Comparison of ENCODE assay signal across 8 mouse cellular contexts in the genomic region with DNA sequence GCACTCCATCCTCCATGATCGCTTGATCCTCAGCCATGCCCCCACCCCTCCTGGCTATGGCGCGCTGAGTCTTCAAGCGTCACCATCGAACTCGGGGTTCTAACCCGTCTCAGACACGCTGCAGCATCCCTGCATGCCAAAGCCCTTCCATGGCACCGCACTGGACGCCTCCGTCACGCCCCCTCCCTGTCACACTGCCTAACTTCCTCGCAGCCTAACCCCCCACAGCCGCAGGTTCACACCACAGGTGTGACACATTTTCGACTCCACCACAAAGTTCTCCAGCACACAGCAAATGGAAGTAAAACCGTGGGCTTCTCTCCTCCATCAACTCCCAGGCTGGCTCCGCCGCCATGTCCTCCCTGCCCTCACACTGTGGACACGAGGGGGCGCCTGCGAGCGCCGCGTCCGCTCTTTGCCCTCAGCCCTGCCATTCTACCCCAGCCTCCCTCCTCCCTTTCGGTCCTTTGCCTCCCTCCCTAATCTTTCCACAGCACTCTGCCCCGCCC. TPM values are rescaled to one million over a fixed set of nuclear protein-coding genes. Genes with fewer than 3 reads are reported as not detected.
DNase-seq lines count a peak whose midpoint lies in the region; ATAC-seq and TF ChIP-seq lines count a peak whose summit lies in the region.

No protein-coding gene starts in this region.

- peak overlapping the region; percentile 7; the same call in 1 of the 2 replicates for H3K9ac ChIP-seq in forebrain, embryonic 13.5 days
- no peak overlapping the region for H3K9ac ChIP-seq in hindbrain, embryonic 12.5 days
- peak overlapping the region; percentile 41; the same call in 1 of the 2 replicates for H3K9ac ChIP-seq in limb, embryonic 14.5 days (ENCODE audit: low read depth, low read length, severe bottlenecking)
- no peak overlapping the region for H3K9ac ChIP-seq in midbrain, embryonic 14.5 days (replicated peaks; ENCODE audit: low read length)
- H3K9ac ChIP-seq in stomach, embryonic 16.5 days (ENCODE audit: low read length), result peak overlapping the region; percentile 65

- DNase-seq in thymus, adult 2 months, result peak; percentile 77
- no peak for DNase-seq in thymus, adult 18-20 months
- DNase-seq in c-Kit-positive CD71-positive TER-119-negative erythroid progenitor cells, embryonic 14.5 days (ENCODE audit: low read depth), result peak; percentile 57
- DNase-seq in limb, embryonic 14.5 days (ENCODE audit: low spot score), result no peak
- peak; percentile 66 for DNase-seq in midbrain, embryonic 14.5 days

- no peak for TF ChIP-seq POLR2A in thymus, adult 2 months (IDR thresholded peaks at IDR 0.05; ENCODE audit: control insufficient read depth, extremely low read depth, insufficient read depth, low read length, poor library complexity)
- no peak for TF ChIP-seq POLR2A in limb, embryonic 14.5 days (IDR thresholded peaks at IDR 0.05; ENCODE audit: borderline replicate concordance, extremely low read depth, insufficient read depth, insufficient read length)

- peaks cover 16% of the 10 kb centered on the region for H3K4me1 ChIP-seq in thymus, adult 2 months (replicated peaks; ENCODE audit: control insufficient read depth, insufficient read depth, low read length)
- H3K4me1 ChIP-seq in forebrain, embryonic 13.5 days, result peaks cover 31% of the 10 kb centered on the region
- H3K4me1 ChIP-seq in hindbrain, embryonic 12.5 days, result peaks cover 45% of the 10 kb centered on the region
- H3K4me1 ChIP-seq in limb, embryonic 14.5 days (ENCODE audit: control insufficient read depth, insufficient read depth, low read length), result peaks cover 9% of the 10 kb centered on the region; the same call in 1 of the 2 replicates
- peaks cover 27% of the 10 kb centered on the region for H3K4me1 ChIP-seq in midbrain, embryonic 14.5 days (ENCODE audit: control insufficient read depth, insufficient read depth, low read length)
- peaks cover 28% of the 10 kb centered on the region for H3K4me1 ChIP-seq in stomach, embryonic 16.5 days (ENCODE audit: control insufficient read depth, insufficient read depth, low read length)

- ATAC-seq in forebrain, embryonic 13.5 days, result peak; percentile 9; the same call in 1 of the 2 replicates
- ATAC-seq in hindbrain, embryonic 12.5 days (ENCODE audit: low FRiP score), result no peak
- no peak for ATAC-seq in limb, embryonic 14.5 days (ENCODE audit: low FRiP score, low read depth)
- no peak for ATAC-seq in midbrain, embryonic 14.5 days (ENCODE audit: low FRiP score, low TSS enrichment)
- ATAC-seq in stomach, embryonic 16.5 days (ENCODE audit: insufficient read depth, low FRiP score), result peak; percentile 24; the same call in 1 of the 2 replicates

- peak; percentile 97 for TF ChIP-seq CTCF in thymus, adult 2 months (IDR thresholded peaks at IDR 0.05; ENCODE audit: borderline replicate concordance, control insufficient read depth, extremely low read depth, insufficient read depth, low read length, poor library complexity)

- peak overlapping the region; percentile 42 for H3K4me3 ChIP-seq in thymus, adult 2 months (ENCODE audit: control insufficient read depth, insufficient read depth, low read length)
- H3K4me3 ChIP-seq in forebrain, embryonic 13.5 days, result peak overlapping the region; percentile 18; the same call in 1 of the 2 replicates
- H3K4me3 ChIP-seq in hindbrain, embryonic 12.5 days, result peak overlapping the region; percentile 14
- peak overlapping the region; percentile 29 for H3K4me3 ChIP-seq in limb, embryonic 14.5 days (replicated peaks; ENCODE audit: low read length)
- no peak overlapping the region for H3K4me3 ChIP-seq in midbrain, embryonic 14.5 days (replicated peaks; ENCODE audit: low read depth, low read length)
- peak overlapping the region; percentile 40 for H3K4me3 ChIP-seq in stomach, embryonic 16.5 days (replicated peaks; ENCODE audit: low read length)

- H3K36me3 ChIP-seq in thymus, adult 2 months (ENCODE audit: control insufficient read depth, insufficient read depth, low read length), result no peaks in the 10 kb centered on the region
- peaks cover 17% of the 10 kb centered on the region for H3K36me3 ChIP-seq in forebrain, embryonic 13.5 days (ENCODE audit: poor library complexity, severe bottlenecking)
- H3K36me3 ChIP-seq in hindbrain, embryonic 12.5 days, result peaks cover 5% of the 10 kb centered on the region
- H3K36me3 ChIP-seq in limb, embryonic 14.5 days (ENCODE audit: control insufficient read depth, insufficient read depth, low read length), result no peaks in the 10 kb centered on the region
- H3K36me3 ChIP-seq in midbrain, embryonic 14.5 days (ENCODE audit: control insufficient read depth, insufficient read depth, low read length), result peaks cover 21% of the 10 kb centered on the region
- no peaks in the 10 kb centered on the region for H3K36me3 ChIP-seq in stomach, embryonic 16.5 days (ENCODE audit: control insufficient read depth, insufficient read depth, low read length)

- peak overlapping the region; percentile 49 for H3K4me2 ChIP-seq in forebrain, embryonic 13.5 days
- H3K4me2 ChIP-seq in hindbrain, embryonic 12.5 days (replicated peaks), result peak overlapping the region; percentile 48
- peak overlapping the region; percentile 57 for H3K4me2 ChIP-seq in limb, embryonic 14.5 days (replicated peaks; ENCODE audit: low read depth, low read length, severe bottlenecking)
- peak overlapping the region; percentile 33 for H3K4me2 ChIP-seq in midbrain, embryonic 14.5 days (ENCODE audit: low read length)
- H3K4me2 ChIP-seq in stomach, embryonic 16.5 days (ENCODE audit: low read depth, low read length), result peak overlapping the region; percentile 80

- no peaks in the 10 kb centered on the region for H3K9me3 ChIP-seq in forebrain, embryonic 13.5 days (replicated peaks)
- no peaks in the 10 kb centered on the region for H3K9me3 ChIP-seq in hindbrain, embryonic 12.5 days (replicated peaks)
- H3K9me3 ChIP-seq in limb, embryonic 14.5 days (ENCODE audit: control insufficient read depth, low read length), result no peaks in the 10 kb centered on the region
- no peaks in the 10 kb centered on the region for H3K9me3 ChIP-seq in midbrain, embryonic 14.5 days (ENCODE audit: control insufficient read depth, low read length)
- H3K9me3 ChIP-seq in stomach, embryonic 16.5 days (replicated peaks; ENCODE audit: control insufficient read depth, low read length), result no peaks in the 10 kb centered on the region

- 2% methylated on average over 27 of the region's 27 CpGs for WGBS in thymus, adult 2 months
- 2% methylated on average over 27 of the region's 27 CpGs for WGBS in forebrain, embryonic 13.5 days
- 3% methylated on average over 27 of the region's 27 CpGs for WGBS in hindbrain, embryonic 12.5 days
- 2% methylated on average over 27 of the region's 27 CpGs for WGBS in limb, embryonic 14.5 days
- WGBS in midbrain, embryonic 14.5 days, result under 1% methylated on average over 27 of the region's 27 CpGs
- WGBS in stomach, embryonic 16.5 days, result 2% methylated on average over 27 of the region's 27 CpGs

- H3K27me3 ChIP-seq in thymus, adult 2 months (ENCODE audit: control insufficient read depth, insufficient read depth, low read length), result no peaks in the 10 kb centered on the region
- peaks cover 40% of the 10 kb centered on the region for H3K27me3 ChIP-seq in forebrain, embryonic 13.5 days
- H3K27me3 ChIP-seq in hindbrain, embryonic 12.5 days, result peaks cover 33% of the 10 kb centered on the region
- peaks cover 17% of the 10 kb centered on the region for H3K27me3 ChIP-seq in limb, embryonic 14.5 days (ENCODE audit: control insufficient read depth, insufficient read depth, low read length)
- H3K27me3 ChIP-seq in midbrain, embryonic 14.5 days (ENCODE audit: control insufficient read depth, insufficient read depth, low read length), result peaks cover 5% of the 10 kb centered on the region; the same call in 1 of the 2 replicates
- 0 out of 2 replicates have a peak, but pooled peaks cover 8% of the 10 kb centered on the region for H3K27me3 ChIP-seq in stomach, embryonic 16.5 days (ENCODE audit: control insufficient read depth, insufficient read depth, low read length)

- no peak overlapping the region for H3K27ac ChIP-seq in thymus, adult 2 months (ENCODE audit: control insufficient read depth, insufficient read depth, low read length)
- no peak overlapping the region for H3K27ac ChIP-seq in forebrain, embryonic 13.5 days
- no peak overlapping the region for H3K27ac ChIP-seq in hindbrain, embryonic 12.5 days
- no peak overlapping the region for H3K27ac ChIP-seq in limb, embryonic 14.5 days (replicated peaks; ENCODE audit: low read depth, low read length)
- H3K27ac ChIP-seq in midbrain, embryonic 14.5 days (replicated peaks; ENCODE audit: low read depth, low read length), result no peak overlapping the region
- peak overlapping the region; percentile 79 for H3K27ac ChIP-seq in stomach, embryonic 16.5 days (ENCODE audit: low read length)

RNA-seq across cellular contexts. Expression of a gene that starts 5.6 kb away (rescaled TPM):
- 3.8 and 4.9 TPM in 2 replicates for polyA plus RNA-seq in thymus, adult 2 months (2012; rRNA removed)
- polyA plus RNA-seq in forebrain, embryonic 13.5 days (2015; fragmentation: Nextera tagmentation; extraction: Ambion mirVana), result 4.2 and 4.3 TPM in 2 replicates
- 9.6 and 11.2 TPM in 2 replicates for polyA plus RNA-seq in hindbrain, embryonic 12.5 days (2016; fragmentation: Nextera tagmentation; extraction: Ambion mirVana)
- 10.5 and 13.4 TPM in 2 replicates for polyA plus RNA-seq in limb, embryonic 14.5 days (2012; rRNA removed)
- polyA plus RNA-seq in limb, embryonic 14.5 days (2014; fragmentation: Nextera tagmentation; extraction: Ambion mirVana), result 3.1 and 3.8 TPM in 2 replicates
- polyA plus RNA-seq in midbrain, embryonic 14.5 days (2014; fragmentation: Nextera tagmentation; extraction: Ambion mirVana), result 16.4 and 18.2 TPM in 2 replicates
- 0.50 and 0.71 TPM in 2 replicates for polyA plus RNA-seq in stomach, embryonic 16.5 days (2015; fragmentation: Nextera tagmentation; extraction: Ambion mirVana)

RNA-seq across cellular contexts. Expression of a gene that starts 12.7 kb away (rescaled TPM):
- 23.5 and 27.0 TPM in 2 replicates for polyA plus RNA-seq in thymus, adult 2 months (2012; rRNA removed)
- polyA plus RNA-seq in forebrain, embryonic 13.5 days (2015; fragmentation: Nextera tagmentation; extraction: Ambion mirVana), result not detected in 2 replicates
- 0.25 and 0.27 TPM in 2 replicates for polyA plus RNA-seq in hindbrain, embryonic 12.5 days (2016; fragmentation: Nextera tagmentation; extraction: Ambion mirVana)
- 0.27 and 0.29 TPM in 2 replicates for polyA plus RNA-seq in limb, embryonic 14.5 days (2012; rRNA removed)
- 0.43 and 0.51 TPM in 2 replicates for polyA plus RNA-seq in limb, embryonic 14.5 days (2014; fragmentation: Nextera tagmentation; extraction: Ambion mirVana)
- 0.15 and 0.34 TPM in 2 replicates for polyA plus RNA-seq in midbrain, embryonic 14.5 days (2014; fragmentation: Nextera tagmentation; extraction: Ambion mirVana)
- 1.3 and 1.4 TPM in 2 replicates for polyA plus RNA-seq in stomach, embryonic 16.5 days (2015; fragmentation: Nextera tagmentation; extraction: Ambion mirVana)

RNA-seq across cellular contexts. Expression of a gene that starts 17.1 kb away (rescaled TPM):
- polyA plus RNA-seq in thymus, adult 2 months (2012; rRNA removed), result 6.2 and 11.7 TPM in 2 replicates
- 0.27 and 0.52 TPM in 2 replicates for polyA plus RNA-seq in forebrain, embryonic 13.5 days (2015; fragmentation: Nextera tagmentation; extraction: Ambion mirVana)
- 0.42 and 0.62 TPM in 2 replicates for polyA plus RNA-seq in hindbrain, embryonic 12.5 days (2016; fragmentation: Nextera tagmentation; extraction: Ambion mirVana)
- polyA plus RNA-seq in limb, embryonic 14.5 days (2012; rRNA removed), result not detected in 2 replicates
- polyA plus RNA-seq in limb, embryonic 14.5 days (2014; fragmentation: Nextera tagmentation; extraction: Ambion mirVana), result 0.10 and 0.17 TPM in 2 replicates
- 0.55 and 1.0 TPM in 2 replicates for polyA plus RNA-seq in midbrain, embryonic 14.5 days (2014; fragmentation: Nextera tagmentation; extraction: Ambion mirVana)
- 0.62 and 1.2 TPM in 2 replicates for polyA plus RNA-seq in stomach, embryonic 16.5 days (2015; fragmentation: Nextera tagmentation; extraction: Ambion mirVana)

RNA-seq across cellular contexts. Expression of a gene that starts 24.9 kb away (rescaled TPM):
- 16.7 and 29.0 TPM in 2 replicates for polyA plus RNA-seq in thymus, adult 2 months (2012; rRNA removed)
- 0.06 and 0.08 TPM in 2 replicates for polyA plus RNA-seq in forebrain, embryonic 13.5 days (2015; fragmentation: Nextera tagmentation; extraction: Ambion mirVana)
- 0.06 and 0.09 TPM in 2 replicates for polyA plus RNA-seq in hindbrain, embryonic 12.5 days (2016; fragmentation: Nextera tagmentation; extraction: Ambion mirVana)
- polyA plus RNA-seq in limb, embryonic 14.5 days (2012; rRNA removed), result 0.04 and 0.09 TPM in 2 replicates
- 0.07 and 0.11 TPM in 2 replicates for polyA plus RNA-seq in limb, embryonic 14.5 days (2014; fragmentation: Nextera tagmentation; extraction: Ambion mirVana)
- 0.13 TPM in 2 replicates for polyA plus RNA-seq in midbrain, embryonic 14.5 days (2014; fragmentation: Nextera tagmentation; extraction: Ambion mirVana)
- 0.80 and 0.90 TPM in 2 replicates for polyA plus RNA-seq in stomach, embryonic 16.5 days (2015; fragmentation: Nextera tagmentation; extraction: Ambion mirVana)

RNA-seq across cellular contexts. Expression of a gene that starts 27.8 kb away (rescaled TPM):
- polyA plus RNA-seq in thymus, adult 2 months (2012; rRNA removed), result 21.6 and 26.8 TPM in 2 replicates
- 8.0 and 8.4 TPM in 2 replicates for polyA plus RNA-seq in forebrain, embryonic 13.5 days (2015; fragmentation: Nextera tagmentation; extraction: Ambion mirVana)
- polyA plus RNA-seq in hindbrain, embryonic 12.5 days (2016; fragmentation: Nextera tagmentation; extraction: Ambion mirVana), result 8.4 and 8.9 TPM in 2 replicates
- 9.3 and 10.3 TPM in 2 replicates for polyA plus RNA-seq in limb, embryonic 14.5 days (2012; rRNA removed)
- polyA plus RNA-seq in limb, embryonic 14.5 days (2014; fragmentation: Nextera tagmentation; extraction: Ambion mirVana), result 11.6 and 11.7 TPM in 2 replicates
- polyA plus RNA-seq in midbrain, embryonic 14.5 days (2014; fragmentation: Nextera tagmentation; extraction: Ambion mirVana), result 8.5 and 10.5 TPM in 2 replicates
- polyA plus RNA-seq in stomach, embryonic 16.5 days (2015; fragmentation: Nextera tagmentation; extraction: Ambion mirVana), result 11.9 and 14.3 TPM in 2 replicates

Comparison
In these comparisons a context has a peak if more than half of its experiments do, and no peak if none do; other contexts are left out.
1. DNase-seq: peak in thymus, adult 2 months (single experiment), c-Kit-positive CD71-positive TER-119-negative erythroid progenitor cells, embryonic 14.5 days (single experiment) and midbrain, embryonic 14.5 days (single experiment); none in thymus, adult 18-20 months (0 of 2) and limb, embryonic 14.5 days (single experiment).
2. ATAC-seq: peak in forebrain, embryonic 13.5 days (single experiment) and stomach, embryonic 16.5 days (single experiment); none in hindbrain, embryonic 12.5 days (single experiment), limb, embryonic 14.5 days (single experiment) and midbrain, embryonic 14.5 days (single experiment).
3. H3K9ac ChIP-seq: peak in forebrain, embryonic 13.5 days (single experiment), limb, embryonic 14.5 days (single experiment) and stomach, embryonic 16.5 days (single experiment); none in hindbrain, embryonic 12.5 days (single experiment) and midbrain, embryonic 14.5 days (single experiment).
4. RNA of a gene that starts 12.7 kb away (polyA plus RNA-seq): 23.5 to 27.0 TPM in thymus, adult 2 months; 1.3 to 1.4 TPM in stomach, embryonic 16.5 days, 0.27 to 0.51 TPM in limb, embryonic 14.5 days, 0.15 to 0.34 TPM in midbrain, embryonic 14.5 days, 0.25 to 0.27 TPM in hindbrain, embryonic 12.5 days and not detected in forebrain, embryonic 13.5 days; every median in the first group is over 10 times any median in the second.
5. Peak in every context shown above with its lines, with median percentiles within 50 percentile points of each other: H3K4me2 ChIP-seq.